Mouse (Mus musculus) embryo, embryonic 9.5 days (tissue): ENCODE results near the gene Fars2.
A peak's percentile ranks its signal among the peaks of the same experiment; 100 is the strongest.

Experiments
- DNase-seq: peaks from one replicate; pipeline ENCODE4 v3.0.0-alpha.2; 2017; ENCODE audit errors: extremely low spot score

Gene Fars2

DNA sequence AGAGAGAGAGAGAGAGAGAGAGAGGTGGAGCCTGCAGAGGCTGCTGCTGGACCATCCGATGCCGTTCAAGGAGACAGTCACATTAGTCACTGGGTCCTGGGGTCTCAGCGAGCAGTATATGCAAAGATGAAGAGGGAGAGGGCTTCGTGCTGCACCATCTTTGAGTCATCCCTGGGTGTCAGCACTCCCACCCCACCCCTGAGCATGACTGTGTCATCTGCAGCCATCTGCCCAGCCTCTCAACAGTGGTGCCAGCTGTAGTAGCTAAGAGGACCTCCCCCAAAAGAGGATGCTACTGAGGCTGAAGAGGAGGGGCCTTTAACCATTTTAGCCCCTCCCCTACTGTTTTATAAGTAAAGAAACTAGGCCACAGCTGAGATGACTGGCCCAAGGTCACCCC lies 459.6 kb downstream of the Fars2 start:
- DNase-seq, result no peak

DNA sequence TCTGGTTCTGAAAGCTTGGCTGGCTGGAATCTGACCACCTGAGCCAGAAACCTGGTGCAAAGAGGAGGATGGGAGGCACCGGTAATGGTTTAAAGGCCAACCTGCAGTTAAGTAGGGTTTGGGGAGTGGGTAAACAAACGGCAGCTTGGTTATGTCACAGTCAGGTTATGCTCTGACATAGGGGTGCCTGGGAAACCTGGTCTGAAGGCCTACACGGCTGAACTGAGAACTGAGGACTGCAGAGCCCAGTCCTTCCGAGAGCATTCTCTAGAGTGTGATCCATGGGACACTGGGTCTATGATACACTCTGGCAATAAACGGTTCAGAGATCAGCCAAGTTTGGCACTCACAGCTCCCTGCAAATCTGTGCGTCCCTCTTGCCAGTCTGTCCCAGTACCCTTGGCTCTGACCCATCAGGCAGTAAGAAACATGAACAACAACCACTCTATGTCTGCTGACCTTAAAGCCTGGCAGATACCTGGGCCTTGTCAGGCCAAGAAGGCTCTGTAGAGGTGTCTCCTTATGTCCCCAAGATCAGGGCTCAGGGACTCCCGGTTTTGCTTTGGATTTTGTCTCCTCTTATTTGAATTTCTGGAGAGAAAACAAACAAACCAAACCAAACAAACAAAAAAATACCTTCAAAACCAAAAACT lies 460.8 kb downstream of the Fars2 start:
- peak; percentile 12 for DNase-seq

DNA sequence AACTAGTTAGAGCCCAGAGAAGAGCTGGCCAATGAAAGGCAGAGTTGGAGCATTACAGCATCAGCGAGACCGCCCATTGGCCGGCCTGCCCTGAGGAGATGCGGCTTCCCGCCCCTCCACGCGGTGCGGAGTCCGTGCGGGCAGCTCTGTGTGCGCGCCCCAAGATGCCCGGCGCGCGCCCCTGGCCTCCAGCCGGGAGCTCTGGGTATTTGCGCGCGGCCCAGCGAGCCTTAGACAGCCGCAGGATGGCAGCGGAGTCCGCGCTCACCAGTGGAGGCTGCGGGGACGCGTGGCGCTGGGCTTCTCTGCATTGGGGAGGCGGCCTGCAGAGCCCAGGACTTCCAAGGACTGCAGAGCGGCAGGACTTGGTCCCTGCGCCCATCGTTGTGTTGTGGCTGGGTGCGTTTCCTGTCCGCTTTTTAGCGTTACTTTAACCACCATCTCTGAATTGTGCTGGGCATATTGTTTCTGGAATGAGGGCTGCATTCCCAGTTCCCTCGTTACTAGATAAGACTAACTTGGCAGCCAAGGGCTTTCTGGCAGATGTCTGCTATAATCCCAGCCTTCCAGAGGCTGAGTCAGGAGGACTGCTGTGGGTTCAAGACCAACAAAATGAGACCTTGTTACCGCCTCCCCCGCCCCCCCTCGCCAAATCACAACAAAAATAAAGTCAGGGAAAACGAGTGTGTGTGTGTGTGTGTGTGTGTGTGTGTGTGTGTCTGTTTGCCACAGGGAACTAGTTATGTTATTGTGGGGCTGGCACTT lies 461.5 kb downstream of the Fars2 start:
- DNase-seq, result peak; percentile 79

DNA sequence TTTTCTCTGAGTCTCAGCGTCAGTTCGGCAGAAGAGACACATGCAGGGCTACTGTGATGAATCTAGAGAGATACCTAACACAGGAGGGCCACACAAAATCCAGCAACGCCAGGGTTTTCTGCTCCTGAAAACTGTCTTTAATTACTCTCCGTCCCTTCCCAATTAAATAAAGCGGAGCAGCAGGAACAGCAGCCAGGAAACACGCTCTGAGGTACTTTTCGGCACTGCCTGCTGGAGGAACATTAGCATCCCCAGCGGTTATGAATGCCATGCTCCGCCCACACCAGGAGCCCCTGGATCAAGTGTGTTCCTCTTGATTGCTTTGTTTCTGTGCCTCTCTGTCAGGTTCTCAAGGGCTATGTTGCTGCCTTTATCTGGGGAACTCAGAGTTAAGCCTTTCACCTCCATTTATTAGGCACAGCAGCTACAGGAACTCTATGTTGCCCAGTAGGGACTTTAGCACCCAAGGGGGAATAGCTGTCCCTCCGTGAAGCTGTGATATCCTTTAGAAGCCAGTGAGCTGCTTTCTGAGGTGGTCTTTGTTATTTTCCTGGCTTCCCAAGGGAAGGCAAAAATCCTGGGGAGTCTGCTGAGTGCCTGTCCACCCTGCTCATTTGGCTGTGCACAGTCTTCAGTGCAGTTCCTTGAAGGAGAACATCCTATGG lies 465.3 kb downstream of the Fars2 start:
- peak; percentile 25 for DNase-seq

DNA sequence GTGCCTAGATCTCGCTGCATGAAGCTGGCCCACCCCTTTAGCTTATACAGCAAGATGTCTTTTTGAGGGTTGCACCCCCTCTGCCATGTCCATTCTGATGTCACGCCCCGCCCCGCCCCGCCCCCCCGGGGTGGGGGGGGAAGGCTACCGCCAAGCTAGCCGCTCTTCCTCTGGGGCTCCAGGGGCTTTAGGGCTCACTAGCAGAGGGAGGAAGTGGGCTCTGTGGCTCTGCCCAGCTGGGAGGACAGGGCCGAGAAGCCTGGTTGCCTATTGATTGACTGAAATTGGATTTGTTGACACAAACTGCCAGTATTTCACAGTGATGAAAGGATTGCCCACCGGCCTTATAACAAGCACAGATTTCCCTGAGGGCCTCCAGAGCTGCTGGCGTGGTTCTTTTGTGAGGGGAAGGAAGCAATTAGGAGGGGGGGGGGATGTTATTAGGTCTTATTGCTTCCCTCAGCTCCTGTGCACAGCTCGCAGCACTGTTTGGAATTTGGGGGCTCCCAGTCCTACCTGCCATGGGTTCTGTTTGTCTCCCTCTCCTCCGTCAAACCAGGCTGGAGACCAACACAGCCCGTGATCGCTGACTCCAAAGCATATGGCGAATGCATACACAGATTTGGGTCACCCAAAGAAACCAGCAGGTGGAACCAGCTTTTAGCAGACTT lies 466.4 kb downstream of the Fars2 start:
- peak; percentile 50 for DNase-seq

DNA sequence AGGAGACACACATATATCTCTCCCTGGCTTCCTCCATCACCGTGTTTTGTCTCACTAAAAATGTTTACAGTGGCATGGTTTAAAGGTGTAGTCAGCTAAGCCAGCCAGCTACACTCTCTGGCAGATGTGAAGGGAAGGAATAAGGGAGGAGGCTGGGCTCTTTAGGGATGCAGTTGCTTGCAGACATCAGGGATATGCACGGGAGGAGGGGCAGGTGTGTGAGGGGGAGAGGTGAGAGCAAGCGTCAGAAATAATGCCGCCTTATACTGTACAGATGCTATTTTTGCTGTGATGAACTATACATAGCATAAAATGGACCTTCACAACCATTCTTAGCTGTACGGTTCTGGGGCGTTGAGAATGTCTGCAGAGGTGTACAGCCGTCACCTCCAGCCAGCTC lies 467.0 kb downstream of the Fars2 start:
- DNase-seq, result no peak

DNA sequence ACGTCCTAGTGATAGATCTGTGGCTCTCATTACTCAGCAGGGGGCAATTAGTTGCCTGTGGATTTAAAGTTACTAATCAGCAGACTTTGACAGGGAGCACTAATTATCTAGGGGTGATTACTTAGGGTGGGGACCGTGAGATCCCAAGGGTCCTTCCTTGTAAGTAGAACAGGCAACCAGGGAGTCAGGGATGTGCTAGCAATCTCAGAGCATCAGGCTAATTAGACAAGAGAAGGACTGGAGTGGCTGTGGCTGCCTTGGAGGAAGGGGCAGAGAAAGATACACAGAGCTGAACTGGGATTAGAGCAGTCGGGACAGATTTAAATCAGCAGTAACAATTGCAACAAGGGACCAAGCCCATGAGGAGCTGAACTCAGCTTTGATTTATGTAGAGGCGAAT lies 471.9 kb downstream of the Fars2 start:
- DNase-seq, result no peak

DNA sequence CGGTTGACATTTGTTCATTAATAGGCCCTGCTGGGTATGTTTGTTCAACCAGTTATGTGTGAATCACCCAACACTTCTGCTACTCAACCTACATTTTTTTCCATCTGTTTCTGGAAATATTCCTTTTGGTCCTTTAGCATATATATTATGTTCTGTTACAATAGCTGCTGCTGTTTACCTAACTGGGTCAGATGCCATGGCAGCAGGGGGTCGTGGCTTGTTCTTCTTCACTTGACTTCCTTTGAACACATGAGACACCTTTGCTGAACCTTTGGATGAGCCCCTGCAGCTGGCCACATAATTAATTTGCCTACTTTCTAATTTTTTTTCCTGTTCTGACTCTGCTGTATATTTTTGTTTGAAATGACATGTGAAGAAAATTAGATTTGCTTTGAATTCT lies 475.1 kb downstream of the Fars2 start:
- no peak for DNase-seq

DNA sequence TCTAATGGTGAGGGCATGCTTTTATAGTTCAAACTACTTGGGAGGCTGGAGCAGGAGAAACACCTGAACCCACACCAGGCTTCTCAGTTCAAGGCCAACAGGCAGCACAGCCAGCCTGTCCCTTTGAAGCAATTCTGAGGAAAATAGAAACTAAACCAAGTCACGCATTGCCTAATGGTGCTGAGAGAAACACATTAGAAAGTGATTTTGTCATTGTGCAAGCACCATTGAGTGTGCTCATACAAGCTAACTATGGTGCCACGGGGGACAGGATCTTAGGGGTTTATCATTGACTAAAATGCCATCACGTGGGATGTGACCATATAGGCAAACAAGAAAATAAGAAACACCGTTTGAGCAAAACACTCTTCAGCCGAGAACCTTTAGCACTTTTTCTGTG lies 489.5 kb downstream of the Fars2 start:
- no peak for DNase-seq

DNA sequence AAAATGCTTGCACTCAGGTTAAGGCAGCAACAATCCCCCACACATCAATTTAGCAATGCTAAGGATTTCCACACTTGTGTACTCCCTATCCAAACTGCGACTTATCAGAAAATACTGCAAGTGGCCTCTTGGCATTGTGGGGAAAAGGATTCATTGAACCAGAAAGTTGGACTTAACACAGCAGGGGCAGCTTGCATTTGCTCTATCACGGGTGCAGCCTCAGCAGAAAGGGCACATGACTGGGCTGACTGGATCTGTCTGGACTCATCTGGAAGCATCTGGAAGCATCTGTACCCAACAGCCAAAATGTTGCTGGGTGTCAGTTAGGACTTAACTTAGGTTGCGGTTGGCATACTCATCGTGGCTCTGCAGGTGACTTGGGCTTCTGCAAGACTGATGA lies 490.7 kb downstream of the Fars2 start:
- no peak for DNase-seq

DNA sequence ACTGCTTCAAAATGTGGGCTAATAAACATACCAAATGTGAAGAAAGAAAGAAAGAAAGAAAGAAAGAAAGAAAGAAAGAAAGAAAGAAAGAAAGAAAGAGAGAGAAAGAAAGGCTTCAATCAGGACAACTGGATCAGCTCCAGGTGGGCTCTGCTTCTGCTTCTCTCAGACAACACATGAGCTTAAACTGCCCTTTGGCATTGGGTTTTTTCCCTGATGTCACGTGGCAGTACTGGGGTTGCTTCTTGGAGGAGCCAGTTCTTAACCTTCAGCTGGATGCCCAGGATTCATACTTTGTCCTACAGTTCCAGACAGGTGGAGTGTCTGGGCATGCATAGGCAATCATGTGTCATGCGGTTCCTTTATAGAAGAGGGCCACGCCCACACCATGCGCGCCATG lies 493.2 kb downstream of the Fars2 start:
- DNase-seq, result no peak

DNA sequence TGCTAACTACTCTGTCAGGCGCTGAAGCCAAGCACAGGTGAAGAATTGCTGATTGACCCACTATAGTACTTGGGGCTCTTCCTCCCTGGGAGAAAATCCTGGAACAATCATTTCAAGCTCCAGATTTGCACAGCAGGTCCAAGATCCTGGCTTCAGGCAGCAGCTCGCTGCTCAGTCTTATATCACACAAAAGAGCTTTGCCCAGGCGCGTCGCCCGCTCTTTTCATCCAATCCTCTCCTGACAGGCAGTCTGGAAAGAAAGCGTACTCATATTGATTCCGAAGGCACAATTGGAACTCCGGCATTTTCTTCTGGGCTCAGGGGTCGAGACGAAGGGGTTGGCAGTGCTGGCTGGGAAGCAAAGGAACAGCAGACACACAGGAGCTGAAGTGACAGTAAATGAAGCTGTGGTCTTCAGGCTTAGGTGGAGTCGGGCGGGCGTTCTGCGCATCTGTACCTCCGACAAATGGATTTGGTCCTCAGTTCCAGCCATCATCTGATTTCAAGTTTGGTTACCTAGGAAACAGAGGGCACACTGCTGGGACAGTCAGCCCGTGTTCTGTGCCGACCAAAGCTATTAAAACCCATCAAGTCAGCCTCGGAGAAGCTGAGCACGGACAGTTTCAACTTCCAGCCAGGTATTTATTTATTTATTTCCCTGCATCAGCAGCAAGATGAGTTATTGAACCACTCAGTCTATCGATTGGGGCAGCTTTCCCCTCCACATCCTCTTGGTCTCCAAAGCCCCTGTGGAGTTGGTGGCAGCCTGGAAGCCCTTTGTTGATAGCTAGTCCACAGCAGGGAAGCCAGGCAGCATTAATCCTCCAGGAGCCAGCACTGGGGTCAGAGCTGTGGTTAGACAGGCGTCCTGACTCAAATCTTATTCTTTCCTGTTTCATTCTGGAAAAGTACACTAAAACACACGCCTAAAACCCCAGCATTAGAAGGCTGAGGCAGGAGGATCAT lies 495.9 kb downstream of the Fars2 start:
- DNase-seq, result peak; percentile 4

DNA sequence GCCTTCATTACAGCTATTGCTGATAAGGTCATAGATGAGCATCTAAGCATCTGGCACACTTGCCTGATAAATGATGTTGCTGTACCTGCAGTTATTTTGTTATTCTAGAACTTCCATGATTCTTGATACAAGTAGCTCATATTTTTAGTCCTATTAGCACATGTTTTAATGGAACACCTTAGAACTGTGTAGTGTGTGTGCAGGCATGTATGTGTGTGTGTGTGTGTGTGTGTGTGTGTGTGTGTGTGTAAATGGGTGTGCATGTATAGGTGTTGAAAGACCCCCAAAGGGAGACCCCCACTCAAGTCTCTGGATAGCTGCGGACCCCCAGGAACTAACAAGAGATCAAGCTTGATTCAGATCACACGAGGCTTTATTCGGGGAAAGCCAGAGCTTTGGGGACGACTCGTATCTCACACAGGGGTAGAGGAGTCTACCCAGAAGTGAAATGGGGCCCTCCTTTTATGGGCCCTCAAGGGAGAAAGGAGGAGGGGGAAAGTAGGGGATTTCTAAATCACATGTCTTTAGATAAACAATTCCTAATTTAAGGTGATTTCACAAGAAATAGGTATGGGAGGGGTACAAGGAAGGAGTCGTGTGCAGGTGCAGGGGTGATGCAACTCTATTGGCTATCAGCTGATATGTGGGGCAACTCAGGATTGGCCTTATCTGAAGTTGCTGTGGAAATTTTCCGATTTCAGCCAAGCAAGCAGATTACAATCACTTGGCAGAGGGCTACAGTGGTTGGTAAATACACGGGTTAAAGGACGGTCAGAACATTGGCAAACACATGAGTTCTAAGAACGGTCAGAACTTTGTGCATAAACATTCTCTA lies 503.5 kb downstream of the Fars2 start:
- no peak for DNase-seq

DNA sequence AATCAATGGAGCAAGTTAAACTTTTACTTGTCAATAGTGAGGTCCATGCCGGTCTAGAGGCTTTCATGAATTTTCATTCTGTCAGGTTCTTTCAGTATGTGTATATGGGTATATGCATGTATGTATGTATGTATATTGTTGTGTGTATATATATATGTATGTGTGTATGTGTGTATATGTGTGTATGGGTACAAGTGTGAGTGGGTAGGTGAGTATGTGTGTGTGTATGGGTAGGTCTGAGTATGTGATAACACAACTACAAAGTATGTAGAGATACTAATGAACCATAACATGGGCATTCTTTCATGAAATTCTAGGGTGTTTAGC lies 504.1 kb downstream of the Fars2 start:
- DNase-seq, result no peak

DNA sequence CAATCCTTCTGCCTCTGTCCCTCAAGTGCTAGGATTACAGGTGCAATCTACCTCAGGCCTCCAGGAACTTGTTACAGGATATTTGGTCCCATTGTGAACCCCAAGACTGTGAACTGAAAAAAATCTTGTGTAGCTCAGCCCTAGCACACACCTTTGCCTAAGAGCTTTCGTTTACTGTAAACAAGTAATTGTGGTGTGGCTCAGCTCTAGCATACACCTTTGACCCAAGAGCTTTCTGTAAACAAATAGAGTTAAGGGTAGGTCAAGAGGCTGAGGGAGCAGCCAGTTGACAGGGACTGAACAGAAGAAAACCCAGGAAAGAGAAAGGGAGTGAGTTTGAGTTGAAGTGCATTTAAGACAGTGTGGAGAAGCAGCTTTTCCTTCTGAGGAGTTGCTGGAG lies 506.3 kb downstream of the Fars2 start:
- no peak for DNase-seq

DNA sequence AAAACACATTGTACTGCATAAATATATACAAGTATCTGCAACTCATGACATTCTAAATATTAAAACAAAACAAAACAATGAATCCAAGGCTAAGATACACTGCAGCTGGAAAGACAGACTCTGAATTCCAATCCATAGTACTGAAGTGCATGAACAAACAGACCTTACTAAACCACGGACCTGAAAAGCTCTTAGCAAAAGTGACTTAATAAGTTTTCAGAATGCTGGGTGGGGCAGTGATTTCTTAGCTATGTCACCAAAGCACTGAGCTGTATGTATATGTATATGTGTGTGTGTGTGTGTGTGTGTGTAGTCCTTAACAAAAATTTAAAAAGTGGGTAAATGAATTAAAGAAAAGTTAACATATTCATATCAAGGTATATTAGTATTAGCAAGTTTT lies 511.9 kb downstream of the Fars2 start:
- no peak for DNase-seq

DNA sequence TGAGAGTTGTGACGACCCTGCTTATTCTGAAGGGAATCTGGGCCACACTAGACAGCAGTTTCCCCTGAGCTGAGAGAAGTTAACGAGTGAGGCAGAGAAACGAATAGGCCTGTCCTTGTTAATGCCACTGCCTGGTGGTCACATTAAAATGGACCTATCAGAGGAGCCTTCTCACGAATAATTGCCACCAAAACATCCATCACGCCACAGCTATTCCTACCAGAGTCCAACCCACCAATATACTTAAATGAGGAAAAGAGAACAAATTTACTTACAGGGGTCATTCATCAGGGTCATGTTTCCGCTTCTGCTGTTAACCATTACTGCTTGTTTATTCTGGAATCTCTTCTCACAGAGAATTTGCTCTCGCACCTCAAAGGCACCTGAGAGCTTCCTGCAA lies 531.0 kb downstream of the Fars2 start:
- no peak for DNase-seq

DNA sequence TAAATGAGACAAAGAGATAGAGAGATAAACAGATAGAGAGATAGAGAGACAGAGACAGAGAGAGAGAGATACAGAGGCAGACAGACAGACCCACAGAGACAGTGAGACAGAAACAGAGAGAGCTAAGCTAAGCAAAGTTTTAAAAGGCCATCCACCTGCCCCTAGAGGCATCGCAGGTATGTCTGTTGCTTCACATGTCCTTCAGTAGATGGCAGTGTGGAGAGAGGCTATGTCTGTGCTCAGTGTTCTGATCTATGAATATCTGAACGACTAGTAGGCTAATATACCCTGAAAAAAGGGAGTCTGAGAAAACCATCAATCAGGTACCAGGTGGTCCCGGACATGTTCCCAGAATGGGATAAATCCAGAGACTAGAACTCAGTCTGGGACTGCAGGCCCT lies 537.0 kb downstream of the Fars2 start:
- DNase-seq, result no peak

DNA sequence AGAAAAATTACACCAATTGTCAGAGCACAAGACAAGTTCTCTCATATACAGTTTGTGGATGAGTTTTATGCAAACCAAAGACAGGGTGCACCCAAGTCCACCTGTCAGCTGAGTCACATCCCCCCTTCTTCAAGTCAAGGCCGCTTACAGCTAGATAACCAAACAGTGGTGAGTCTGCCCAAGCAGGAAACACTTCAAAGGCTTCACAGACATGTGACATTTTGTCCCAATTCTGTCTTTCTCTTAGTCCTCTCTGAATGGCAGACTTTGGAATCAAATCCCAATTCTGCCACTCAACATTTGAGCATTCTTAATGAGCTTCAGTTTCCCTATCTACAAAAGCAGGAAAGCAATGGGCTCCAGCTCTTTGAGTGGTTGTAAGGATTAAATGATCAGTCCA lies 562.1 kb downstream of the Fars2 start:
- DNase-seq, result no peak

DNA sequence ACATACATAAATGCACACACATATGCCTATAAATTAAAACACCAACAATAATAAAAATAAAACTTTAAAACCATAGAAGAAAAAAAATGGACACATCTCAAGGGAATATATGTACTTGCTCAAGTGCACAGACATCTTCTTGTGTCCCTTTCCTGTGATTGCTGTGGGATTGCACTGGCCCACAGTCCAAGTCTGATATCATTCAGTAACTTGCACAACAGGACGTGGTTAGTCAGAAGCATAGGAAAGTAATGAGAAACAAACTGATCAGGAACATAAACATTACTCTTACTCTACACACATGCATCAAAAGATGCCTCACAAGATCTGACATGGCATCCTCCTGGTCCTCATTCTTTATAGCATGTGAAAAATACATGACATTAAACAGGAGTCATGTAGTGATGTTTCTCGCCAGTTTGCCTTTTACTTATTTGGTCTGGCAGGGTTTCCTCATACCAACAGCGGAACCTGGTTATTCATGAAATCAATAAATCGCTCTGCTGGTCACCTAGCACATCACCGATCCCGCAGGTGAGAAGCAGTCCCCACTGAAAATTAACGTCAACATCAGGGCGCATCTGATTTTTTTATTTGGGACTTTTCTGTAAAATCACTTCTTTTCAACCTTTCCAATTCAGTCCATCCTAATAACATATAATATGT lies 563.6 kb downstream of the Fars2 start:
- no peak for DNase-seq
